Mouse (Mus musculus): ENCODE data around the gene Gm44973. TPM values are rescaled to one million over a fixed set of nuclear protein-coding genes. Genes with fewer than 3 reads are reported as not detected.

Gene Gm44973
- 1.7 TPM in 1 of 2 replicates, not detected in the other for polyA plus RNA-seq (2015; fragmentation: Nextera tagmentation; extraction: Ambion mirVana)

DNA sequence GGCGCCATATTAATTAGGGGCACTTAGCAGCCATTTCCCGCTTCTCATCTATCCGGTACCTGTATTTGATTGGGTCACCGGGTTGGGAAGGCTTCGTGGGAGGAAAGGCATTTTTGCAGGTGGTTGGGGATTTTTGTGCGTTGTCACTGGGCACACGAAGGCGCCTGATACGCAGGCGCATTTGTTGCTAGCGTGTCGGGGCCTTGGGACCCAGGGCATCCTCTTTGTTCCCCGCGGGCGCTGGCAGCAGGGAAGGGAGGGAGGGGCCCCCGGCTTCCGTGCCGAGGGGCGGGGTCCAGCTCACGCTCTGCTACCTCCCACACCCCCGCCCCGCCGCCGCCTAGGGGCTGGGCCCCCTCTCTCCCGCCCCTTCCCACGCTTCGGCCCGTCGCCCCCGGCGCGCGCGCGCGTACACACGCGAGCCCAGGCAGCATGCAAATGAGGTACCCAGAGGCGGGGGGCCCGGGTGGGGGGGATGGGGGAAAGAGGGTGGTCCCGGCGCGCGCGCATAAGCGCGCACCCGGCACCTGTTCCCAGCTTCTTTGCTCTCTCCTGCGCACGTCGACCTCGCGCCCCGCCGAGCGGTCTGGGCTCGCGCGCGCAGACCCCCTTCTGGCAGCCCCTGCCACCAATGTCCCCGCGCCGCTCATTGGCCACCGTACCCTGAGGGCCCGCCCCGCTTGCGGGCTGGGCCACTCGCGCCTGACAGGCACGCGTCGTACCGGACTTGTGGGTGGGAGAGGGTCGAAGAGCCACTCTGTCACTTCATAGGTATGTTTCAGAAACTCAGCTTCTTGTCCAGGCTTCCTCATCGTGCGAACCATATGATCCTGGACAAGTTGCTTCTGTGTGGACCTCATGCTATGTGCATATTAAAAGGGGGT, at the start of gene Gm44973:
Gm44973 (plus strand) TSS at position 379 of the 884 bp plus-strand sequence.
- peak within 1 kb of the TSS; percentile 74 for H3K9ac ChIP-seq
- H3K4me2 ChIP-seq: peak within 1 kb of the TSS; percentile 64
- H3K27me3 ChIP-seq: no peaks in the 10 kb centered on the region
- H3K4me3 ChIP-seq: peak within 1 kb of the TSS; percentile 74
- peaks cover 34% of the 10 kb centered on the region for H3K36me3 ChIP-seq
- H3K27ac ChIP-seq: peak within 1 kb of the TSS; percentile 99
- ATAC-seq (ENCODE audit: insufficient number of reproducible peaks, low FRiP score, low TSS enrichment, low read depth): peak; percentile 83
- H3K9me3 ChIP-seq: no peaks in the 10 kb centered on the region
- under 1% methylated on average over 55 of the region's 76 CpGs for WGBS
- peaks cover 19% of the 10 kb centered on the region; the same call in 1 of the 2 replicates for H3K4me1 ChIP-seq

DNA sequence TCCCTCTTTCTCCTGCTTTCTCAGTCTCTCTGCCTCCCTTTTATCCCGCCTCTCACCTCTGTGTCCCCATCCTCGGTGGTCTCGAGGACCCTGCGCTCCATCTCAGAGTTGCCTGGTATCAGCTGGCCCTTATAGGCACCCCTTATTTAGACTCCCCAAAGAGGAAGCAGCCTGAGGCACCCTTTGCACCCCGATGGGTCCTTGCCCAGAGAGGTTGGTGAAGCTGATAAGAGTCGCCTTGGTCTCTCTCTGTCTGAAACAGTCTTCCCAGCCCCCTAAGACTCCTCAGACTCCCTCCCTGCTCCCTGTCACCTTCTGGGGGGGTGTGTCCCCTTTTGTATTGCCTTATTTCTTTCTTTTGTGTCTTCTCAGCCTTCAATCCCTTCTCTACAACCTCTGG, 44.2 kb upstream of the Gm44973 start, which contains the start of gene Sbk3:
Sbk3 (minus strand) TSS at position 101 of the 400 bp plus-strand sequence.
- ATAC-seq (ENCODE audit: insufficient number of reproducible peaks, low FRiP score, low TSS enrichment, low read depth): no peak
- Histone ChIP-seq H3K27me3 (no peaks in the 10 kb centered on the region), H3K9me3 (no peaks in the 10 kb centered on the region), H3K27ac (no peak within 1 kb of the TSS), H3K4me3 (no peak within 1 kb of the TSS), H3K9ac (no peak within 1 kb of the TSS), H3K4me2 (no peak within 1 kb of the TSS), H3K4me1 (0 out of 2 replicates have a peak, but pooled peaks cover 6% of the 10 kb centered on the region), H3K36me3 (no peaks in the 10 kb centered on the region)
- WGBS: 43% methylated on average over 6 of the region's 6 CpGs

DNA sequence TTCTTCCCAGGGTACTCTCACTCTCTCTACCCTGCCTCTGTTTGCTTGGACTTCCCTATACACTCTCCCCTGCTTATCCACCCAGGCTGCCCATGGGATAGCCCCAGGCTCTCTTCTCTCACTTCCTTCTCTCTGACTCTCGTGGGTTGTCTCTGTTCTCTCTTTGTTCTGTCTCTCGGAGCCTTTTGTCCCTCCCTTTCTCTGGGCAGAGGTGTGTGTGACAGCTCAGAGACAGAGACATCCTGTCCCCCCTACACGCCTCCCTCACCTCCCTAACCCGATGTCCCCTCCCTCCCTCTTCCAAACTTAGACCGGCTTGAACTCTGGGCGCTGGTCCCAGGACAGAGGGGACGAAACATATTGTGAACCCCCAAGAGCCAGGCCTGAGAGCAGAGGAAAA, 43.6 kb upstream of the Gm44973 start:
- H3K4me1 ChIP-seq: 0 out of 2 replicates have a peak, but pooled peaks cover 6% of the 10 kb centered on the region
- no peak overlapping the region for H3K4me3 ChIP-seq
- H3K27ac ChIP-seq: no peak overlapping the region
- H3K9me3 ChIP-seq: no peaks in the 10 kb centered on the region
- no peak overlapping the region for H3K9ac ChIP-seq
- H3K4me2 ChIP-seq: no peak overlapping the region
- no peak for ATAC-seq (ENCODE audit: insufficient number of reproducible peaks, low FRiP score, low TSS enrichment, low read depth)
- H3K27me3 ChIP-seq: no peaks in the 10 kb centered on the region
- H3K36me3 ChIP-seq: no peaks in the 10 kb centered on the region
- WGBS: 28% methylated on average over 7 of the region's 7 CpGs

DNA sequence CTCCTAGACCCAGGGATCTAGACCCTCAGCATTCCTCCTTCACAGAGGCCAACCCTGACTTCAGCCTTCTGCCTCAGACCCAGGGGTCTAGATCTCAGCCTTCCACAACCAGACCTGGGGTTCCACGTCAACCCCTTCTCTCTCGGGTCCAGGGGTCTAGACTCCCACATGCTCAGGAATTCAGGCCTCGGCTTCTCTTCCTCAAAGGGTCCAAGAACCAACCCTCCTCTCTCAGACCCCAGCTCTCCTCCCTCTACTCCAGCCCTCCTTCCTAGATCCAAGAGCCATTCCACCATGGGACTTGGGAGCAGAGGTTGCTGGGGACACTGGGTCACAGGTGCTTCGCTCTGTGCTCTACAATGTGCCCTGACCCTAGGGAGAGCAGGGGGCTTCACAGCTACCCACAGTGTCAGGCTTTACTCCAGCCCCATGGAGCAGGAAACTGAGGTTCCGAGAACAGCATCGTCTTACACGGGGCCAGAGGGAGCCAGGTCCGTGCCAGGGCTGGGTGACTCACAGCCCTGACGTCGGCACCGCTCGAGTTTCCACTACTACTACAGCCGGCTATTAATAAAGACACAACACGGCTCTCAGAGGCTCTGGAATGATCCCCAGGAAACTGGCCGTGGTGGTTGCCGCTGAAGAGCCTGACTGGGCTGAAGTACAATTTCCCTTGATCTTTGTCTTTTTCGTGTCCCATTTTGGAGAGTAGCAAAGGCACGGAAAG, 42.8 kb upstream of the Gm44973 start:
- no peaks in the 10 kb centered on the region for H3K9me3 ChIP-seq
- H3K4me1 ChIP-seq: 0 out of 2 replicates have a peak, but pooled peaks cover 6% of the 10 kb centered on the region
- no peak overlapping the region for H3K9ac ChIP-seq
- no peak overlapping the region for H3K4me3 ChIP-seq
- WGBS: 63% methylated on average over 18 of the region's 18 CpGs
- no peak overlapping the region for H3K4me2 ChIP-seq
- no peaks in the 10 kb centered on the region for H3K36me3 ChIP-seq
- H3K27ac ChIP-seq: no peak overlapping the region
- peak; percentile 62; the same call in 1 of the 2 replicates for ATAC-seq (ENCODE audit: insufficient number of reproducible peaks, low FRiP score, low TSS enrichment, low read depth)
- H3K27me3 ChIP-seq: no peaks in the 10 kb centered on the region

DNA sequence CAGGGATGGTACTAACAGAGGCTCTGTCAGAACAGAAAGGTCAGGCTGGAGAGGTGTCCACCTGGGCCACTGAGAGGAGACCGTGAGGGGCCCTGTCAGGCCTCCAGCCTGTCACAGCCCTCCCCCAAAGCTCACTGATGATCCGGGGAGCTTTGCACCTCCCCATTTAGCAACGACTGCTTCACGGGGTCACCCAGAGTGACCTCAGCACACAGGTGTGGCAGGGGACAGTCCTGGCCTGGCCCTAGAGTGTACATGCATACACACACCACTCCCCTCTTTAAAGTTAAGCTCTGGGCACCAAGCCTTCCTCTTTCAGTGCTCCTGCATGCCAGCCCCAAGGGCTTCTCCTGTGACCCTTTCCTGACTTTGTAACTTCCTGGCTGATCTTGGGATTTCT, 39.8 kb upstream of the Gm44973 start:
- 46% methylated on average over 4 of the region's 4 CpGs for WGBS
- Histone ChIP-seq H3K27ac (no peak overlapping the region), H3K27me3 (no peaks in the 10 kb centered on the region), H3K9me3 (no peaks in the 10 kb centered on the region), H3K4me1 (0 out of 2 replicates have a peak, but pooled peaks cover 6% of the 10 kb centered on the region), H3K36me3 (no peaks in the 10 kb centered on the region), H3K9ac (no peak overlapping the region), H3K4me3 (no peak overlapping the region), H3K4me2 (no peak overlapping the region)
- ATAC-seq (ENCODE audit: insufficient number of reproducible peaks, low FRiP score, low TSS enrichment, low read depth): no peak

DNA sequence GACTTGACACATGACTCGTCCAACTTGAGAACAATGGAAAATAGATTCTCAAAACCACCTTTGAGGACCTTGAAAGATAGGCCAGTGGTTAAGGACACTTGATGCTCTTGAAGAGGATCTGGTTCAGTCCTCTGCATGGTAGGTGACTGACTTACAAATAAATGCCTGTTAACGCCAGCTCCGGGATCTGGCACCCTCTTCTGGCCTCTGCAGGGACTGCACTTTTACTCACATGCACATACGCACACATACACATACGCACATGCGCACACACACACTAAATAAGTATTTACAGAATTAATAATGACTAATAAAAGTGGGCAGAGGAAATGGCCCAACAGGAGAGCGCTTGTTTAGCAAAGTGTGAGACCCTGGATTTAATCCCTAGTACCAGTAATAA, 38.5 kb upstream of the Gm44973 start:
- Histone ChIP-seq H3K27ac (no peak overlapping the region), H3K9me3 (no peaks in the 10 kb centered on the region), H3K4me3 (no peak overlapping the region), H3K4me2 (no peak overlapping the region), H3K4me1 (0 out of 2 replicates have a peak, but pooled peaks cover 6% of the 10 kb centered on the region), H3K9ac (no peak overlapping the region), H3K27me3 (no peaks in the 10 kb centered on the region), H3K36me3 (no peaks in the 10 kb centered on the region)
- no peak for ATAC-seq (ENCODE audit: insufficient number of reproducible peaks, low FRiP score, low TSS enrichment, low read depth)
- WGBS: 92% methylated on average over 7 of the region's 7 CpGs

DNA sequence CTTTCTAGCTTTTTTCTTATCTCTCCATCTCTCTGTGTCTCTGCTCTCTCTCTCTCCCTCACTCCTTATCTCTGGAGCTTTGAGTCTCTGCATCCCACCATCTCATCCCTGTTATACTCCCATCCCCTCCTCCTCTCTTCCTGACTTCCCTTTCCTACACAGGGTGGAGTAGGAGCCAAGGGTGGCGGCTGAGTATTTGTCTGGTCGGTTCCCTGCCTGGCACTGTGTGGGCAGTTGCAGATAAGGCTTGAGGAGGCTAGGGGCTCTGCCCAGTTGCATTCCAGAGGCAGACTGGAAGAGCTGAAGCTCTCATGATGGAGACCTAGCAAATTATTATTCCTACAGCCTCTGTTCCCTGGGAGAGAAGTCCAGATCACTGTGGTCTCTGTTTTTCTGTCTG, 27.0 kb upstream of the Gm44973 start:
- Histone ChIP-seq H3K27me3 (peaks cover under 1% of the 10 kb centered on the region; the same call in 1 of the 2 replicates), H3K9ac (no peak overlapping the region), H3K4me1 (0 out of 2 replicates have a peak, but pooled peaks cover 2% of the 10 kb centered on the region), H3K4me3 (no peak overlapping the region), H3K36me3 (peaks cover 20% of the 10 kb centered on the region), H3K9me3 (0 out of 2 replicates have a peak, but pooled peaks cover 5% of the 10 kb centered on the region), H3K27ac (no peak overlapping the region), H3K4me2 (no peak overlapping the region)
- no peak for ATAC-seq (ENCODE audit: insufficient number of reproducible peaks, low FRiP score, low TSS enrichment, low read depth)
- WGBS: 54% methylated on average over 2 of the region's 2 CpGs

DNA sequence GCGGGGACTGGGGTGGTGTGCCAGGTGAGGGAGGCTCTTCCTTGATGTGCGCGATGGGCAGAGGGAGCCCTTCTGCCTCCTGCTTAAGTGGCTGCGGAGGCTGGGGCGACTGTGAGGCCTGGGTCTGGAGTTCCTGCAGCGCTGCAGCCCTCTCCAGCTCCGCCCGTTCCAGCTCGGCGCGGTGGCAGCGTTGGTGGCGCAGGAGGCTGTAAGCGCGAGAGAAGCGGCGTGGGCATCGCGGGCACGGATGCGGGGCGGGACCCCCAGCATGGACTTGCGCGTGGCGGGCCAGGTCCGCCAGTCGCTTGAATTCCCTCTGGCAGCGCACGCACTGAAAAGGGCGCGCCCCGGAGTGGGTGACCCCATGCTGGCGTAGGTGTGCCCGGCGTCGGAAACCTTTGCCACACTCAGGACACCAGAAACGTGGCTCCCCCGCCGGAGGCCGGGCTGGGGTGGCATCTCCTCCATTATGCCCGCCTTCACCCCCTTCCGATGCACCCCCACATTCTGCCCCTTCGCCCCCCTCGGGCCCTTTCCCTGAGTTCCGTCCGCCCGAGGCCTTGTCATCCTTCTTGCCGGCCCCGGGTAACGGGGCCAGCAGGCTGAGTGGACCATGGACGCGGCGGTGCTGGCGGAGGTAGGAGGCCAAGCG, 21.8 kb upstream of the Gm44973 start:
- ATAC-seq (ENCODE audit: insufficient number of reproducible peaks, low FRiP score, low TSS enrichment, low read depth): no peak

DNA sequence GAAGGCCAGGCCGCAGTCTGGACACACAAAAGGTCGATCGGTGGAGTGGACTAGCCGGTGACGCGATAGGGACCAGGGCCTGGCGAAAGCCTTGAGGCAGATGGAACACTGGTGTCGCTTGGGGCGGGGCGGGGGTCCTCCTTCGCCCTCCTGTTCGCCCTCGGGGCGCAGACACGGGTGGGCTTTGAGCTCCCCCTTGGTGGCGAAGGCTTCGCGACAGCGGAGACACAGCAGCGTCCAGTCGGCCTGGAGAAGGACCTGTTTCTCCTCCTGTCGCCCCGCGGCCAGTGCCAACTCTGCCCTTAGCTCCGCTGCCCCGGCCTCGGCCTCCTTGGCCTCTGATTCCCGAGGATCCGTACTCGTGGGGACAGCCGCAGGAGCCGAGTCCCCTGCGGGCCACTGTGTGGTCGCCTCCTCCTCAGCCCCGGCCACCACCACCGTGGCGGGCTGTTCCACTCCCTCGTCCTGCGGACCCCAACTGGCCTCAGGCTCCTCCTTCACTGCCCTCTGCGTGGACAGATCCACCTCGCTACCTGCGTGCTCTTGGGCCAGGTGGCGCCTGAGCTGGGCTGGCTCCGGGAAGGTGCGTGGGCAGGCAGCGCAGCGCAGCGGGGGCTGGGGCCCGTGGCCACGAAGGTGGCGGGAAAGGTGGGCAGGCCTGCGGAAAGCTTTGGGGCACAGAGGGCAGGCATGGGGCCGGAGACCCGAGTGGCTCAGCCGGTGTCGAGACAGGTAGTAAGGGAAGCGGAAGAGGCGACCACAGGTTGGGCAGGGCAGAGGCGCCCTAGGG, 21.1 kb upstream of the Gm44973 start:
- Histone ChIP-seq H3K27ac (no peak overlapping the region), H3K4me1 (peaks cover 30% of the 10 kb centered on the region), H3K9ac (no peak overlapping the region), H3K27me3 (peaks cover 12% of the 10 kb centered on the region), H3K36me3 (peaks cover 35% of the 10 kb centered on the region), H3K9me3 (0 out of 2 replicates have a peak, but pooled peaks cover 5% of the 10 kb centered on the region), H3K4me2 (no peak overlapping the region), H3K4me3 (peak overlapping the region; percentile 60; the same call in 1 of the 2 replicates)
- 55% methylated on average over 59 of the region's 59 CpGs for WGBS
- no peak for ATAC-seq (ENCODE audit: insufficient number of reproducible peaks, low FRiP score, low TSS enrichment, low read depth)

More for the DNA sequence above, 21.8 kb upstream of the Gm44973 start:
- H3K9ac ChIP-seq: no peak overlapping the region
- 47% methylated on average over 55 of the region's 55 CpGs for WGBS
- peaks cover 30% of the 10 kb centered on the region for H3K4me1 ChIP-seq
- H3K27me3 ChIP-seq: peaks cover 12% of the 10 kb centered on the region
- no peak overlapping the region for H3K27ac ChIP-seq
- H3K9me3 ChIP-seq: 0 out of 2 replicates have a peak, but pooled peaks cover 5% of the 10 kb centered on the region
- H3K4me3 ChIP-seq: no peak overlapping the region
- peaks cover 35% of the 10 kb centered on the region for H3K36me3 ChIP-seq
- no peak overlapping the region for H3K4me2 ChIP-seq

DNA sequence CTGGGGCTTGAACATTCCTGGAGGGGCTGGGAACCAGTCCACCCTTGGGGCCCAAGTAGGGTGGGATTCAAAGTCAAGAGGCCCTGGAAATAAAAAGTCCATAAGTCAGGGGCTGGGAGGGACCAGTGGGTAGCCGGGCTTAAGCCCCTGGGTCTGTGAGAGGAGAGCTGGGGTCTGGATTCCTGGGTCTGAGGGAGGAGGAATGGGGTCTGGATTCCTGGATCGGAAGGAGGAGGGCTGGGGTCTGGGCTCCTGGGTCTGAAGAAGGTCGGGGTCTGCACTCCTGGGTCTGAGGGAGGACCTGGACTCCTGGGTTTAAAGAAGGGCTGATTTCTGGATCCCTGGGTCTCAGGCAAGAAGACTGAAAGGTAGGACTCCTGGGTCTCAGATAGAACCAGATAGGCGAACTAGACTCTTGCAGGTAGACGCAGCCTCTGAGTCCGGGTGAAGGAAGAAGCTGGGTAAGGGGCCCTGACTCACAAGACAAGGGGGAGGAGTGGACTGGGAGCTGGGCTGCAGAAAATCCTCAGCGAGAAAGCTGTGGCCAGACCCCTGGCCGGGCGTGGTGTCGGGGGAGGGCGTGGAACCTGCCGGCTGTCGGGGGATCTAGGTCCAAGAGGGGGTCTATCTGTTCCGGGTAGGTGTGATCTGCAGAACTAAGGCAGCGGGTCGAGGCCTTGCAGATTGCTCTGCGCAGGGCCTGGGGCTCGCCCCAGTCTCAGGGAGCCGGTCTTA, 19.9 kb upstream of the Gm44973 start:
- Histone ChIP-seq H3K4me1 (peaks cover 30% of the 10 kb centered on the region), H3K4me3 (peak overlapping the region; percentile 60), H3K27me3 (peaks cover 12% of the 10 kb centered on the region), H3K9me3 (0 out of 2 replicates have a peak, but pooled peaks cover 5% of the 10 kb centered on the region), H3K27ac (peak overlapping the region; percentile 52), H3K36me3 (peaks cover 35% of the 10 kb centered on the region), H3K9ac (peak overlapping the region; percentile 74), H3K4me2 (peak overlapping the region; percentile 81)
- ATAC-seq (ENCODE audit: insufficient number of reproducible peaks, low FRiP score, low TSS enrichment, low read depth): peak; percentile 40; the same call in 1 of the 2 replicates
- 4% methylated on average over 19 of the region's 19 CpGs for WGBS

Measured in limb, embryonic 15.5 days (tissue).